Mouse (Mus musculus) ES-E14 (cell line): ENCODE measurements around the gene Tnrc18. TPM values are rescaled to one million over a fixed set of nuclear protein-coding genes. Genes with fewer than 3 reads are reported as not detected.

ENCODE experiments used
- DNase-seq: peaks from one replicate; pipeline ENCODE4 v3.0.0-alpha.2; 2013; ENCODE audit warnings: low read depth, low spot score
- H3K27ac ChIP-seq: 2 replicates; pipeline ENCODE4 v1.5.1; 2012; ENCODE audit warnings: low read depth, mild to moderate bottlenecking, low read length, moderate library complexity, mixed read lengths; ENCODE audit not compliant: poor library complexity, insufficient read depth, severe bottlenecking
- H3K36me3 ChIP-seq: 2 replicates; pipeline ENCODE4 v1.6.1; 2012; ENCODE audit warnings: mild to moderate bottlenecking, low read length, moderate library complexity, mixed read lengths; ENCODE audit not compliant: control insufficient read depth, poor library complexity, insufficient read depth, severe bottlenecking
- H3K4me1 ChIP-seq, 2 experiments: fragments of 150-350 bp in 1 of 2; sonication (generic) in 1 of 2; 2 replicates each; pipeline ENCODE4 v1.6.1; 2012; ENCODE audit warnings: low read length in 2 of 2, mild to moderate bottlenecking in 1 of 2, mixed read lengths in 1 of 2; ENCODE audit not compliant: control insufficient read depth in 2 of 2, insufficient read depth in 2 of 2, poor library complexity in 1 of 2
- H3K4me3 ChIP-seq, 2 experiments: fragments of 150-350 bp in 1 of 2; sonication (generic) in 1 of 2; 2 replicates each; pipeline ENCODE4 v1.5.1; 2012; ENCODE audit warnings: low read length in 2 of 2, low read depth in 1 of 2, mild to moderate bottlenecking in 1 of 2, mixed read lengths in 1 of 2; ENCODE audit not compliant: insufficient read depth in 1 of 2, poor library complexity in 1 of 2, severe bottlenecking in 1 of 2
- H3K9ac ChIP-seq: 2 replicates; pipeline ENCODE4 v1.6.1; 2012; ENCODE audit warnings: low read depth, mild to moderate bottlenecking, low read length, mixed read lengths; ENCODE audit not compliant: poor library complexity, insufficient read depth, severe bottlenecking
- H3K9me3 ChIP-seq: fragments of 150-350 bp; sonication (generic); 2 replicates; pipeline ENCODE4 v1.6.1; 2012; ENCODE audit warnings: low read depth, mild to moderate bottlenecking, low read length; ENCODE audit not compliant: control insufficient read depth, insufficient read depth
- CHD2 ChIP-seq: IDR thresholded peaks from 2 replicates; pipeline ENCODE4 v1.6.1; 2014; ENCODE audit warnings: mild to moderate bottlenecking, low read depth, low read length, inconsistent platforms
- HCFC1 ChIP-seq: IDR thresholded peaks from 2 replicates; pipeline ENCODE4 v1.6.1; 2012; ENCODE audit warnings: low read length, inconsistent platforms, borderline replicate concordance; ENCODE audit not compliant: insufficient read depth
- MAFK ChIP-seq: IDR thresholded peaks from 2 replicates; pipeline ENCODE4 v1.6.1; 2014; ENCODE audit warnings: mild to moderate bottlenecking, low read depth, low read length, inconsistent platforms; ENCODE audit not compliant: insufficient read depth
- ZC3H11A ChIP-seq: IDR thresholded peaks from 2 replicates; pipeline ENCODE4 v1.6.1; 2012; ENCODE audit warnings: low read depth, mild to moderate bottlenecking, inconsistent platforms, low read length, borderline replicate concordance
- ZNF384 ChIP-seq: IDR thresholded peaks from 2 replicates; pipeline ENCODE4 v1.6.1; 2012; ENCODE audit warnings: low read depth, low read length, inconsistent platforms
- in situ Hi-C, 2 experiments: fragments of 600-800 bp; cut with MboI; formaldehyde crosslinking; loops; one replicate each; pipeline ENCODE4 v1.15.1; 2025; ENCODE audit warnings: low sequenced_read_pairs in 2 of 2, inconsistent platforms in 1 of 2; ENCODE audit not compliant: unreplicated experiment in 2 of 2
- total RNA-seq: library from RNA; depleted of rRNA; stranded (reverse); fragments of 300-350 nt; gene quantifications from 2 replicates; pipeline ENCODE4 v1.2.3, GENCODE M21; 2012

The Tnrc18 gene
- total RNA-seq, 1 experiment, result 20.7 TPM

DNA sequence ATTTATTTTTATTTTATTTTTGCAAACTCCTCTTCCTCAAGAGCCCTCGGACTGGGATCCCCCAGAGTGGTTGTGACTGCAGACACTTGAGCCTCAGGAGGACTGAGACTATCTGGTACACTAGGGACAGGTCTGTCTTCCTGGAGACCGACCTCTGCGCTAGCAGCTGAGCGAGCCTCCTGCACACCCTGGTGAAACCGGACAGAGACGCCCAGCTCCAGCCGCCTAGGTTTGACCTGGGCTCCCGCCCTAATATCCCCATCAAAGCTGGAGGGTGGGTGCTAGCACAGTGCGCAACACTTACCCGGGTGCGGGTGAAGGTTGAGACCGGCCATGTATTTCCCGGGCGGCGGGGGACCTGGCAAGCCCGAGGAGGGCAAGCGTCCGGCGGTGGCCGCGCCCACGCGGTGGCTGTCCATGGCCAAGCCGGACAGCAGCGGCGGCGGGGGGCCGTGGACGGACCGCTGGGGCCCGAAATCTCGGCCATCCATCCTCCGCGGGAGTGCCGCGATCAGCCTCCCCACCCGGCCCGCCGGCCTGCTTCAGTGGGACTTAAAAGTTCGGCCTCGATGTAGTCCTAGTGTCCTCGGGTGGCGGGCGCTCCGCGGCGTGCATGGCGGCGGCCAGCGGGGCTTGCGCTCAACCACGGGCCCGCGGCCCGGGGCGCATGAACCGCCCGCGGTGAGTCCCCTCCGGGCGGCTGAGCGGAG, 2.6 kb downstream of the Tnrc18 start:
- TF ChIP-seq HCFC1, result no peak
- TF ChIP-seq CHD2, result no peak
- no peak for TF ChIP-seq MAFK
- TF ChIP-seq ZNF384, result no peak
- TF ChIP-seq ZC3H11A, result no peak
- Histone ChIP-seq H3K27ac (no peak overlapping the region), H3K4me3 (peak overlapping the region; percentile 53 to 69), H3K9ac (peak overlapping the region; percentile 15), H3K9me3 (no peaks in the 10 kb centered on the region), H3K4me1 (peaks cover 3 to 37% of the 10 kb centered on the region in 2 experiments; a peak in 3 of 4 replicates), H3K36me3 (no peaks in the 10 kb centered on the region)
- in situ Hi-C loops, result no loop called here
- no peak for DNase-seq

- Histone ChIP-seq H3K4me3 (peak overlapping the region; percentile 38 to 42), H3K4me1 (peaks cover 3 to 37% of the 10 kb centered on the region in 2 experiments; a peak in 3 of 4 replicates), H3K9me3 (no peaks in the 10 kb centered on the region), H3K27ac (no peak overlapping the region), H3K36me3 (no peaks in the 10 kb centered on the region), H3K9ac (peak overlapping the region; percentile 9; the same call in 1 of the 2 replicates)
- no peak for DNase-seq
- in situ Hi-C loops, result no loop called here
- TF ChIP-seq ZC3H11A (no peak), ZNF384 (no peak), HCFC1 (no peak), CHD2 (no peak), MAFK (no peak)
These were observed 3.3 kb downstream of the Tnrc18 start for GRCm38 (mm10) chr5:142814161-142814651.

GRCm38 (mm10) chr5:142813722-142814111, 3.7 kb downstream of the Tnrc18 start:
- Histone ChIP-seq H3K9me3 (no peaks in the 10 kb centered on the region), H3K4me3 (peak overlapping the region; percentile 38 to 42; a peak in 3 of 4 replicates), H3K4me1 (peaks cover 3 to 37% of the 10 kb centered on the region in 2 experiments; a peak in 3 of 4 replicates), H3K36me3 (no peaks in the 10 kb centered on the region), H3K27ac (no peak overlapping the region), H3K9ac (peak overlapping the region; percentile 9; the same call in 1 of the 2 replicates)
- TF ChIP-seq CHD2 (no peak), MAFK (no peak), HCFC1 (no peak), ZNF384 (no peak), ZC3H11A (no peak)
- in situ Hi-C loops, result no loop called here
- no peak for DNase-seq

DNA sequence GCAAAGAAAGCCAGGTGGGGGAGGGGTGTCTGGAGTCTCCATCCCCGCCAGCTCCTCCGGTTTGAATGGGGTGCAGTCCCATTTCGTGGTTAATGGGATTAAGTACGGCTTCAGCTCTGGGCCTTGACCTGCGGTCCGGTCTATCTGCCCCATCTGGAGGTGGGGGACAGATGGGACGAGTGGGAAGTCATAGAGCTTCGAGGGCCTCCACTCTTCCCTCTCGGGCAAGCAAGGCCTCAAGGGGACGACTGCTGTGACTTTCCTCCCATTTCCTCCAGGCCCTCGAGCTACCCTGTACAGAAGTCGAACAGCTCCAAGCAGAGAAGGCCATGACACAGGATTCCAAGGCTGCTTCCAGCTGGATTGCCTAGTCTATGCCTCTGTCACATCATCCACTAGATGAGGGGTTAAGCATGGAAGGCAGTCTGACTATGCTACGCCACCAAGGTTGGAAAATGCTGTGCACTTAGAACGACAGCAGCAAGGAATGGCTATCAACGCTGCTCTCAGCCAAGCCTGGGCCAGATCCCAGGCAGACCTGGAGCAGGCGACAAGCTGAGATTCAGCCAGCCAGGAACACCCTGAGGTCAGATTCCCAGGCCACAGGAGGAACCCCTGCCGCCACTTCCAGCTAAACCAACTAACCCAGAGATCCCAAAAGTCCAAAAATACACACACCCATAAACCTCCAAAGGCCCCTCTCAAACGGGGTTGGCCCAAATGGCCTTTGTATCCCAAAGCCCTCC, 4.3 kb downstream of the Tnrc18 start:
- H3K36me3 ChIP-seq, result no peaks in the 10 kb centered on the region
- peak overlapping the region in 1 of 2 experiments; percentile 5; a peak in 1 of 4 replicates for H3K4me3 ChIP-seq
- no peak for TF ChIP-seq MAFK
- TF ChIP-seq ZNF384, result no peak
- no peak for TF ChIP-seq HCFC1
- TF ChIP-seq ZC3H11A, result no peak
- TF ChIP-seq CHD2, result no peak
- H3K27ac ChIP-seq, result no peak overlapping the region; the same call in 1 of the 2 replicates
- no peak for DNase-seq
- H3K9me3 ChIP-seq, result no peaks in the 10 kb centered on the region
- no peak overlapping the region for H3K9ac ChIP-seq
- in situ Hi-C loops, result no loop called here
- H3K4me1 ChIP-seq, result peaks cover 3 to 37% of the 10 kb centered on the region in 2 experiments; a peak in 3 of 4 replicates
